Mouse (Mus musculus) lung, adult 18-20 months (tissue): ENCODE data around the gene Kcnk10.
"Not testable (repeated sequence)": the region's sequence is repeated elsewhere in the genome, so short reads cannot be mapped to it uniquely, and the experiment has no call there.

Experiments used
- DNase-seq, 2 experiments: peaks; one replicate each; pipeline ENCODE4 v3.0.0; 2022; ENCODE audit warnings: mixed read lengths in 2 of 2

Gene Kcnk10

DNA sequence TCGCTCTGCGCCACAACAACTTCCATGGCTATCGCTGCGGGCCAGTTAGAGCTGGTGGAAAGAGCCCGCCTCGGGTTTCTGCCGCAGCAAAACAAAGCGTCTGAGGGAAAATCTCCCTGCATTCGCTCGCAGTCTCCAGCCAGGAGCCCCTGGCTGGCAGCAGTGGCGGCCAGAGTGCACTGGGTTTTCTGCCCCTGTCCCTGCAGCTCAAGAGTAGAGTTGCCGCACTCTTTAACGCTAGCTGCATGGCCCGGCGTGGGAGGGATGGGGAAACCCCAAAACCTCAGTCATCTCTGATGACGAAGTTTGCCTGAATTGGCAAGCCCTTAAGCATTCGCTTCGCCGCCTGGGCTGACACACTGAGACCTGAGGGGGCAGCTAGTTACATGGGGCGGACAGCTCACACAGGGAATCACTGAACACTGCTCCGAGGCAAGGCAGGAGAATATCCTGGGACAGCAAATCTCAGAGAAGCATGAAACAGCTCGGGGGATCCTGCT, at the start of gene Kcnk10:
Kcnk10 (minus strand) TSS at position 450 of the 500 bp plus-strand sequence.
- no peak for DNase-seq

- DNase-seq, result peak; percentile 79 to 88
Measured at GRCm38 (mm10) chr12:98627392-98628259, 49.5 kb upstream of the Kcnk10 start, which contains the start of gene Spata7. TSS of gene Spata7 (plus strand) at chr12:98628157.

GRCm38 (mm10) chr12:98623266-98623665, 45.2 kb upstream of the Kcnk10 start:
- not testable (repeated sequence) for DNase-seq

DNA sequence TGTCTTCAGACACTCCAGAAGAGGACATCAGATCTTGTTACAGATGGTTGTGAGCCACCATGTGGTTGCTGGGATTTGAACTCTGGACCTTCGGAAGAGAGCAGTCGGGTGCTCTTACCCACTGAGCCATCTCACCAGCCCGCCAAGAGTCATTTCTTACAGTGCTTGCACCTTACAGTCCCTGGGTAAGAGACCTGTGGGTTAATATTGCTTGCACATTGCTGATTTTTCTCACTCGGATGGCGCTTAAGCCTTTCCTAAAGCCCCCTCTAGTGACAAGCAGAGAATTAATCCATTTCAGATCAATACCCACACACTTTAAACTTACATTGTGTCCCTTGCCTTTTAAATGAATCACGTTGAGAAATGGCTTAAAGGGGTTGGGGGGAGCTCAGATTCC, 42.8 kb upstream of the Kcnk10 start:
- DNase-seq, result not testable (repeated sequence)

DNA sequence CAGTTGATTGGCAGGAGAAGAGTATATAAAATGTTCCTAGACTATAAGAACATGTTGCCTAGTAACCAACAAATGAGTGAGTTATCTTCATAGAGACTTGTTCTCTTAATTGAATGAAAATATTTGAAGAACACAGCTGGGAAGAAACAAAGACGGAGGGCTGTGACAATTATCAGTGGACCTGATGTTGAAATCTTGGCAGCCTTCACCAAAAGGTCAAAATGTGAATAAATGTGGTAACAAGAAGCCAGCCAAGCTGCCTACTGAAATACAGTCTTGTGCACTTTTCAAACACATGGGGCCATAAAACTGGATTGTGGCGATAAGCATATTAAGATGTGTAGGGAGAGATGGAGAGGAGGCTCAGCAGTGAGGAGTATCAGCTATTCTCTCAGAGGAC, 41.4 kb upstream of the Kcnk10 start:
- peak in 1 of 2 experiments; percentile 4 for DNase-seq

- DNase-seq, result no peak
Measured at GRCm38 (mm10) chr12:98615746-98616145, 37.6 kb upstream of the Kcnk10 start.

GRCm38 (mm10) chr12:98614910-98615508, 36.9 kb upstream of the Kcnk10 start:
- DNase-seq, result no peak

DNA sequence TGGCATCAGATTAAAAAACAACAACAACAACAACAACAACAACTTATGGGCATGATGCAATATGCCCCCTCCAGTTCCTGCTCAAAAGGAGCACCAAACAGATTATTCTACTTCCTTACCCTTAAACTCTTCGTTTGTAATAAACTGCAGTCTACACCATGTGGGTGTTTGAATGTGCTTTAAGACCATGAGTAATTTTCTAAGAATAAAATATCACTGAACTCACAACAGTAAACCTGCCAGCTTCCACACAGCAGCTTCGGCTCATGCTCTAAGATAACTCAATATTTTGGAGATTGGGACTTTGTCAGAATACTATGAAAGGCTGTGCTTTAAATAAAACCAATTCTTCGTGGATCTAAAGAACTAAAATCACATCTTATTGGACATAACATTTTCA, 32.2 kb upstream of the Kcnk10 start:
- no peak for DNase-seq

DNA sequence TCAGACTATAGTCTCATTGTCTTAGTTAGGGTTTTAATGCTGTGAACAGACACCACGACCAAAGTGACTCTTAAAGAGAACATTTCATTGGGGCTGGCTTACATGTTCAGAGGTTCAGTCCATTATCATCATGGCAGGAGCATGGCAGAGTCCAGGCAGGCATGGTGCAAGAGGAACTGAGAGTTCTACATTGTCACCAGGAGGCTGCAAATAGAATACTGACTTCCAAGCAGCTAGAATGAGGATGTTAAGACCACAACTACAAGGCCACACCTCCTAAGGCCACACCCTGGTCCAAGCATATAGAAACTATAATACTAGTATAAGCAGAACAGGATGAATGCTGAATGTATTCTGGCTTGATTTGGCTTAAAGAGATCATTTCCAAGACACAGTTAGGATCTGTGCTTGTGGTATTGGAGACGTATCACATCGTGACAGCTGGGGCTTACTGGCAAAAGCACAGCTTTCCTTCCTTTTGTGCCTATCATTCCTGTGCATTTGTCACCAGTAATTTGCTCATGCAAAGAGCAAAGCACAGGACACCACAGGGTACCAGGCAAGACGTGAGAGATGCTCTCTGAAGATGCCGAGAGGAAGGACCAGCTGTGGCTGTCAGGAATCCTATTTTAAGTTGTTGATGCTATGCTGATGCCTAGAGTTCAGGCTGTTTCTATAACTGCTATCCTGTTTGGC, 28.6 kb upstream of the Kcnk10 start:
- DNase-seq, result no peak

DNA sequence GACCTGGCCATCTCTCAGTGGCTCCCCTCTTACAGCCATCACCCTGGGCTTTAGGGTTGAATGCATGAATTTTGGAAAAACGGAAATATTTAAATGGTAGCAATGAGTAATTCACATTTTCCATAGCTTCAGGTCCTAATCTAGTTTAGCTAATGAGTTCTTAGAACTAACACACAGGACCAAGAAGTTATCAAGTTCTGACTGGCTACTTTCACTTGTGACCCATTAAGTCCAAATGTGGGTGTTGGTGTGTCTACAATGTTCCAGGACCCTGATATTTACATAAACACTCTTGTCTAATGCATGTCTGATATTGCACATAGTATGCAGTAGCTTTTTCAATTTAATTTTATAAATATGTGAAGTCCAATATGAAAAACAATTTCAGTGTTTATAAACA, 27.2 kb upstream of the Kcnk10 start:
- no peak for DNase-seq

DNA sequence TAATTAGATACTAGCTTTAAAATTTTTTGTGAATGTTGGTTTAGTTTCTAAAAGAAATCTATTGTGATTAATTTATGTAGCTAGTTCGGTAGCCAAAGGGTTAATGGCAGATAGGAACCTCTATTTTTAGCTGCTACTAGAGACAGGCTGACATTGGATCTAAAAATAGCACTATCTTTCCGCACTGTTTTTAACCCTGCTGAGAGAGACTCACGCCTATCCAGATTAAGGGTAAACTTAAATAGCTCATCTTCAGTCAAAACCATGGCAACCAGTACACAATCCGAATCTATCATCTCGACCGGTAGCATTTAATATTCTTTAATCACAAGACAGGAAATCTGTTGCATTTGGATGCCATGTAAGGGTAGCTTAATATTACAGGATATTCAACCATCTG, 24.0 kb upstream of the Kcnk10 start:
- DNase-seq, result no peak

GRCm38 (mm10) chr12:98600861-98601260, 22.8 kb upstream of the Kcnk10 start:
- DNase-seq, result no peak

GRCm38 (mm10) chr12:98591016-98591415, 12.9 kb upstream of the Kcnk10 start:
- DNase-seq, result no peak

DNA sequence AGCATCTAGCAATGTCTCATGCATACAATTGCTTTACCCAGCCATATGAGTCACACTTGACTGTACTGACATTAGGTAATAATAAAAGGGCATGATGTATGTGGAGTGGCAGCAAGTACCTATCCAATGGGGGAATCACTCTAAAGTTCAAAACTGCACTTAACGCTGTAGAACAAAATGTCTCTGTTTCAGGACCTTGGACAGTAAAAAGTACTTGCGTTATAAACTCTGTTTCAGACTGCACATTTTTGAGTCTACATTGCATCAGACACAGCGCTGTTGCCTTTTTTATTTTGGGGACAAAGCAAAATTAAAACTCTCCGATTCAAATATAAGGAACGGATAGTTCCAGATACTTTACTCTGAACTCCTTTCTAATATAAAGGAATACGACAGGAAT, 10.5 kb upstream of the Kcnk10 start:
- no peak for DNase-seq

GRCm38 (mm10) chr12:98585302-98585701, 7.2 kb upstream of the Kcnk10 start:
- DNase-seq, result no peak

DNA sequence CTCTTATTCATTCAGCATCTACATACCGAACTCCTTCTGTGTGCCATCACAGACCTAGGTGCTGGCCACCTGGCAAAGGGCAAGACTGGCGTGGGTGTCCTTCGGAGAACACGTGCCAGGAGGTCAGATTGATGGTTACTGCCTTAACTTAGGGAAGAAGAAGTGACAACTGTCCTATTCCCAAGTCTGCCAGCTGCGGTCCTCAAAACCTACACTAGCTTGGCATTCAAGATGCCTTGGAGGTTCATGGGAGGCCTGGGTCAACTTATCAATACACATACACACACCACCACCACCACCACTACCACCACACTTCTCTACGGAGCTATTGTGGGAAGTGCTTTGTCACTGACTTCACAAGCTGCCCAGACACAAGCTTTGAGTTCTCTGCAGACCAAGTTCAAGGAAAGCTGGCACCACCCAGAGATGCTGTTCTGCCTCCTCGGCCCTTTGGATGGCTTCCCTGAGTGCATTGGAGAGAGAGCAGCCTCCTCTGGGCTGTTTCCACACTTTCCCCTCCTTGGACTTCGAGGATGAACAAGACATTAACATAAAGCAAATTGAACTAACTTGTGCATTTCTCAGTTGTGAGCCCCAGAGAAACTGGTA, 2.1 kb downstream of the Kcnk10 start:
- no peak for DNase-seq

GRCm38 (mm10) chr12:98575195-98575887, 2.8 kb downstream of the Kcnk10 start:
- DNase-seq, result no peak

- DNase-seq, result peak in 1 of 2 experiments; percentile 4
Measured at GRCm38 (mm10) chr12:98574353-98575194, 3.5 kb downstream of the Kcnk10 start.

GRCm38 (mm10) chr12:98573317-98574270, 4.5 kb downstream of the Kcnk10 start:
- DNase-seq, result no peak
